Mouse (Mus musculus) naive thymus-derived CD4-positive, alpha-beta T cell, adult 2 months (primary cell): ENCODE data around the gene 4930404N11Rik.

Source experiments
- DNase-seq: peaks from one replicate; pipeline ENCODE4 v3.0.0-alpha.2; 2011; ENCODE audit warnings: low read depth

4930404N11Rik gene

DNA sequence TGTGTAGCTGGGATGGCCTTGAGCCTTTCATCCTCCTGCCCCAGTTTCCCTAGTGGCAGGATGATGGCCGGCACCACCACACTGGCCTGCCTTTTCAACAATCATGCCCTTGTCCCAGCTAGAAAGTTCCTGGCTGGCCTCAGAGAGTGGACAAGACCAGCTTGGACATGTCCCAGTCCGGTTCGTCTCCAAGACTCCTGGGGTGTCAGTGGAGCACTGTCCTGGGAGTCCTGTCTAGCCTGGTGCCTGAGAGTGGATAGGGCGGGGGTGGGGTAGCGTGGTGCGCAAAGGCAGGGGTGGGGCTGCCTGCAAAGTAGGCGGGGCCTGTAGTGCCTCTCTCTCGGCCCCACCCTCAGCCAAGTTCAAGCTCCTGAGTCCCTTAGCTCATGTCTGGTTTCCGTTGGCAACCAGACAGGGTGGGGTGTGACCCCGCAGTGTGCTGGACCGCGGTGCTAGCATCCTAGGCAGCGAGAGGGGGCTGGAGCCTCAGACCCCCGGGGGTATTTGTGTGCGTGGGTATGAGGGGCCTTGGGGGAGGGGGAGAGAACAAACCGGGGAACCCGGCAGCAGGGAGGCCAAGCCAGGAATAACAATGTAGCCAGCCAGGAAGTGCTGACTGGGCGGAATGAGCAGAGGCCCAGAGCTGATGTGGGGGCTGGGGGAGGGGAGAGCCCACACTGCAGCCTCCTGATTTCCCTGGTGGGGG is 36.1 kb upstream of the 4930404N11Rik start:
- DNase-seq: no peak

DNA sequence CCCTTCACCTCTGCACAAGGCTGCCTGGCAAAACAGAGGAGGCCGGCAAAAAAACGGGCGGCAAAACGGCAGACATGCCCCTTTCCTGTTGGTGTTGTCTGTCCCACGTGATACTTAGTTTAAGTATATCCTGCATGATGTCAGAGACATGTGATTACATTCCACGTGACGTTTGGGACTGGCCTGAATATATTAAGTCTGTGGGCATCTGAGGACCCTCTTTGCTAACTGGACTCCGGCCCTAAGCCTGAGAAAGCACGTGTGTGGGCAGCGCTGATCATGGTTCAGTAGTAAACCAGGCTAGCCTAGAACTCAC is 35.5 kb upstream of the 4930404N11Rik start:
- no peak for DNase-seq

DNA sequence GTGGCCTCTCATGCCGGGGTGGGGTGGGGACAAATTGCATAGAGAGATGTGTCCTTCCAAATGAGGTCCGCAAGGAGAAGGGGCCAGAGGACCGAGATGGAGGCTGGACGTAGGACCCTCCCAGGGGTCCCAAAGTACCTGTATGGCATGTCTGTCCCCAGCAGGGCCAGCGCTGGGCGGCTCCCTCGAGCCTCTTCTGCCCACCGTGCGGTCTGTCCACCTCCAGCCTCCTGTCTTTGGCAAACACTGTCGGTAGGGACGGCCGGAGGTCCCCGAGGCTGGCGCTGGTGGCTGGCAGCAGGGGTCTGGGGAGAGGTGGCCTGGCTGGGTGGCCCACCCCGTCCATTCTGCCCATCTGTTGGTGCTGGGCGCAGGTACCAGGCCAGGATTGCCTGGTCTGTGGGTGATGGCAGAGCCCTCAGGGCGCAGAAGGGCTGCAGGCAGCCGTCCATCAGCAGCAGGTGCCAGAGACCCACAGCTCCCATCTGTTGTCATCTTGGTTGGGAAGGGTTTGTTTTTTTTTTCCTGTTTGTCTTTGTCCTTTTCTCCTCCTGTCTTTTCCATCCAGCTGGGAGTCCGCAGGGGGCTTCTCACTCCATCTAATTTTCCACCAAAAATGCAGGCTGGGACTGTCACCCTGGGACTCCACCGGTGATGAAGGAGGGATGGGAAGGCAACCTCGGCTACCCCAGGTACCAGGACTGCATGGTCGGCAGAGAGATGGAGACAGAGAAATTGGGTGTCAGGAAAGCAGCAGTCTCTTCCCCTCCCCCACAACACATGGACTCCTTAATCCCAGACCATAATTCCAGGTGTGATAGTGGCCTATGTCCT is 35.0 kb upstream of the 4930404N11Rik start:
- no peak for DNase-seq

DNA sequence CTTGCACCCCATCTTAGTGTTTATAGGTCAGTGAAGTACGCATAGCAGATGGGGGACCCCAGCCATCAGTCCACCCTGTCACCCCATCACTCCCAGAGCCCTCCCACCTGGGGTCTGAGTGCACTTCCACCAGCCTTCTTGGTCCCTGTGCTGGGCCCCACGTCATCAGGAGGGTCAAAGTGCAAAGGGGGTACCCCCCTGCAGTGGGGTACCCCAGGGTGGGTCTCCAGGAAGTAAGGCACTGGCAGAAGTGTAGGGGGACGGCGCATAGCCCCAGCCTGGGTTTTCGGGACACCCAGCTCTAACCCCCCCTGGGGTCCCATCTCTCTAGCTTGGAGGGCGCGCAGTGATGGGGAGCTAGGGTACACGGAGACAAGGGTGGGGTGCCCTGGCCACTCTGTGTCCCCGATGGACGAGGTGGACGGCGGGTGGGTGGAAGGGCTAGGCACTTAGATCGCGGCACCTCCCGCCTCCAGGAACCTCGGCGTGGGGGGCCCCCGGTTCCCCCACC is 34.2 kb upstream of the 4930404N11Rik start:
- no peak for DNase-seq

DNA sequence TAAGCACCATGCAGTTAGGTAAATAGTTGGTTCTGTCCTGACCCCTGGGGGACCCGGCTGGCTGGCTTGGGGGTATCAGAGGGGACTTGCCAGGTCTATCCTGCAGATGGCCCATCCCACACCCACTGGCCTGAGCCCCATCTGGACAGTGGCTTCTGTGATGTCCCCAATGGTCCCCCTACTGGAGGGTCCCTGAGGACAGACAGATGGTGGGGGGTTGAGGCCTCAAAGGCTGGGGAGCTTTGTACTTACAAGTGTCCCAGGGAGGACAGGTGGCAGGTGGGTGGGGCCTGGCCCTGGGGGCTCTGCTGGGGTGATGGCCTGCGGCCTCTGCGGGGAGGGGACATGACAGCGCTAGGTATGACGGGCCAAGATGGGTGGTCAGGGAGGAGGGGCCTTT is 33.7 kb upstream of the 4930404N11Rik start:
- no peak for DNase-seq

DNA sequence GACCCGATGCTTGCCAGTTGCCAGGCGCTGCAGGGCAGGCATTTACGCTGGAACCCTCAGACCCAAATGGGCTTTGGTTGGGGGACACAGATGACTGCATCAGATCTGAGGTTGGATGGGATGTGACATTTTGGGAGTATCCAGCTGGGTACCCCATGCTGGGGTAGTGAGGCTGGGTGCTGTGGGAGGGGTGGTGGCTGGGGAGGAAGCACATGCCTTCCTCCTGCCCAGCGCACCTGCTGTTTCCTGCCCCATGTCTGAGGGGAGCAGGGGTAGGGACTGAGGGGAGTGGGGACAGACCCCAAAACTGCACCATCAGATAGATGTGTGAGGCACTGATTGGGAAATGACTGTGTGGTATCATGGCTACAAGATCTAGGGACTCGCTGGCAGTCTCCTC is 31.1 kb upstream of the 4930404N11Rik start:
- no peak for DNase-seq

DNA sequence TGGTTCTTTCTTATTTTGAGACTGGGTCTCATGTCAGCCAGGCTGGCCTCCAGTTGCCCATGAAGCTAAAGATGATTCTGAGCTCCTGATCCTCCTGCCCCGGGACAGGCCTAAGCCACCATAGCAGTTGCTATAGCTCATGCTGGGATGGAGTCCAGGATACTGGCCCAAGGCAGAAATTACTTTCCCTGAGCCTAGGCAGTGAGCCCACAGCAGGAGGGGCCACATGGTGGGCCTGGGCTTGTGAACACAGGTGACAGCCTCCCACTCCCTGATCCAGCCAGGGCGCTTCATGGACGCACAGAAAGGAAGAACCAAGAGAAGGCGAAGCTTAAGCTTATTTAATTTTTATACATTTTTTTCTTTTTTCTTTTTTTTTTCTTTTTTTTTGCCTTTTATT is 30.2 kb upstream of the 4930404N11Rik start:
- DNase-seq: no peak

DNA sequence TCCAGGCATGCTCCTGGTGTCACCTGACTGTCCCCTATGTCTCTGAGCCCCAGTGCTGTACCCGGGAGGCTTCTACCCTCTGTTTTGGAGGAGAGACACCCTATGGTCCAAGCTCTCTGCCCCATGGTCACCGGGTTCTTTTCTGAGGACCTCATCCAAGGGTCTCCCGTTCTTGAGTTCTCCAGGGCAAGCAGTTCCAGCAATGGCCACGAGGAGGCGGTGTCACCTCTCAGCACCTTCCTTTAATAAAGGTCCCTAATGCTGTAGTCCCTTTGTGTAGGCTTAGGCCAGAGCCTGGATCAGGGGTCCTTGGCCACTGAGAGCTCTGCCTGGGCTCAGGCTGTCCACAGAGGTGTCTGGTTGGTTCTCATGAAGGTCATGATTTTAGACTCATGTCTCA is 29.5 kb upstream of the 4930404N11Rik start:
- peak; percentile 87 for DNase-seq

DNA sequence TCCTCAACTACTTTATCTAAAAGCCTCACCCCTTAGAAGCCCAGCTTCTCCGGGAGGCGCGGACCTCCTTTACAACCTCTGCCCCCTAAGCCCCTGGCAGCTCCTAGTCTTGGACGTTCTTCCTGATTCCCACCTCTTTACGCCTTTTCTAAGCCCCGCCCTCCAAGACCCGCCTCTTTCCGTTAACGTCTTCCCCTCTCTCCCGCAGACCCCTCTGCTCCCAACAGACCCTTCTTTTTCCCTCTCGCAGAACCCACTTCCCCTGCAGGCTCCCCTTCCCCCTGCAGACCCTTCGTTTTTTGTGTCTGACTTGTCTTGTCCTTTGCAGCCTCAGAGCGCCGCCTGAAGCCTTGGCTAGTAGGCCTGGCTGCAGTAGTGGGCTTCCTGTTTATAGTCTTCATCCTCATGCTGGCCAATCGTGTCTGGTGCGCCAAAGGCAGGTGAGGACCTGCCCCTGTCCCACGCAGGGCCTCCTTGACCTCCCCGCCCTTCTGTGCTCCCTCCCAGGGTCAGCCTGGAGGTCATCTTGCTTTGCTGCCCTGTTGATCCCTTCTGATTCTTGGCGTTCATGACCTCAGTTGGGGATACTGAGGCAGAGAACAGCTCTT is 27.9 kb upstream of the 4930404N11Rik start:
- no peak for DNase-seq

DNA sequence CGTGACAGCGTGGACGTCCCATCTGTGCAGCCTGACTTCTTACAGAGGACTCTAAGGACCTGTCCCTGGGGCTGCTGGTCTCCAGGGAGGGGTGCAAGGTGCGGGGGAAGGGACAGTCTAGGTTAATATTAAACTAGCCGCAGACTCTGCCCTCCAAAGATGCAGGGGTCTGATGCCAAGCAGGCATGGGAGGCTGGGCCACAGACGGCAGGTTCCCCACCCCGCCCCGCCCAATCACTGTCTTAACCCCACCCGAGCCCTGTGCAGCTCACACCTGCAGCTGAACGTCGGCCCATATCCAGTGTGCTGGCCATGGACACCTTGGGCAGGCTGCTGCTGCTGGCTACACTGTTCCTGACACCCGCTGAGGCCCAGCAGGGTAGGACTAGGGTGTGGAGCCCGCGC is 27.2 kb upstream of the 4930404N11Rik start, which contains the start of gene Smim24:
Gene Smim24, plus strand, starts transcription at position 271 of the 405 bp plus-strand sequence.
- DNase-seq: no peak

DNA sequence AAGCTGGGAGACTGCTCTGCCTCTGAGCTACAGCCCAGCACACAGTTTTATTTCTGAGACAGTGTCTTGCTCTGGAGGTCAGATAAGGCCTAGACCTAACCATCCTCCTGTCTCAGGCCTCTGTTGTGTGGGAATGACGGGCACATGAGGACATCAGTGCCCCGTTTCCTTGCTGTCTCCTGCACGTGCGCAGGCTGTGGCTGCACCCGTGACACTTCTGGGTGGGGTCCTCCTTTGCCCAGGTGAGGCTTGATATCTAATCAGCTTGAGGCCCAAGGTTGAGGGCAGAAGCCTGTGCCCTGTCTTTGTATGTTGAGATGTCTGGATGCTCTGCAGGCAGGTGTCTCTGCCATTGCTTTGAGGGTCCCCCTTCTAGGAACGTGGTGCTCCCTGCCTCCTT is 26.7 kb upstream of the 4930404N11Rik start:
- DNase-seq: no peak

DNA sequence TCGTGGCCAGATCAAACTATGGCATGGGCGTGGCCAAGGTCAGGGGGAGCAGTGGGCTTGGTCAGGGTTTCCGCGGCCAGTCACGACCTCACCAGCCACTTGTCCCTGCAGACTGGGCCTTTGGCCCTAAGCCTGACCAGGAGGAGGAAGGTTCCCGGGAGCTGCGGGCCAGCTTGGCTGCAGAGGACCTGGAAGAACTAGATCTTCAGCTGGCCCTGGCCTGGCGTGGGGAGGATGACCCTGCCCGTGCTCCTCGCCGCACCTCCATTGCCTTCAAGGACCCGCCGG is 25.0 kb upstream of the 4930404N11Rik start:
- DNase-seq: no peak

DNA sequence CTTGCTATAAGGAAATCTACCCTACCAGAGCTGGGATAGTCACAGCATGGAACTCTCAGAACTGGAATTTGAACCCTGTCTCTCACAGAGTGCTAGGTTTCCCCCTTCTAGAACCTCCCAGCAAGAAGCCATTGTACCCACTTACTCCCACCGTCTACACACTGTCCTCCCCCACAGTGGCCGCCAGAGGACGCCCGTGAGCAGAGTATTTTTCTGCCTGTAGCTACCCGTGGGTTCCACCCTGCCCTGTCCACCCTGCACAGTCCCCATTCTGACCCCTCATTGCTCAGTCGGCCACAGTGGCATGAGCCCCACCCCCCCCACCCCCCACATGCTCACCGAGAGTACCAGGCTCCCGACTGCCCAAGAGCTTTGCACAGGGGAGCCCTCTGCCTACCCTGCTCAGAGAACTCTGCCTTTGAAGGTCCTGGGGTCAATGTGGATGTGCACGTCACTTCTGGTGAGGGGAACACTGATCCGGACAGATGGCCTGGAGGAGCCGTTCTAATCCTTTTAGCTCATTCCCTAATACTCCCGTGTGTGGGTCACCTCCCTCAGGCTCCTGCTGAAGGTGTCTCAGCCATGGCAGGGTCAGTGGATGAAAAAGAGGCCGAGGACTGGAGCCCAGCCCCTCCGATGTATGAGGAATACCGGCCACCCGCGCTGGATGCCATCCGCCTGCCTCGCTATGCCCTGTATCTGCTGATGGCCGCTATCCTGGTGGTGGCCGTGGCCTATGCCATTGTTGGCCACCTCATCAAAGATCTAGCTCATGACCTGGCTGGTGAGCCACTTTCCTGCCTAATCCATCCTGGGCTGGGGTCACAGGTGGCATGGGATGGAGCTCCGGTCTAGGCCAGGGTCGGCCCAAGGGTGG is 24.4 kb upstream of the 4930404N11Rik start:
- peak; percentile 79 for DNase-seq

DNA sequence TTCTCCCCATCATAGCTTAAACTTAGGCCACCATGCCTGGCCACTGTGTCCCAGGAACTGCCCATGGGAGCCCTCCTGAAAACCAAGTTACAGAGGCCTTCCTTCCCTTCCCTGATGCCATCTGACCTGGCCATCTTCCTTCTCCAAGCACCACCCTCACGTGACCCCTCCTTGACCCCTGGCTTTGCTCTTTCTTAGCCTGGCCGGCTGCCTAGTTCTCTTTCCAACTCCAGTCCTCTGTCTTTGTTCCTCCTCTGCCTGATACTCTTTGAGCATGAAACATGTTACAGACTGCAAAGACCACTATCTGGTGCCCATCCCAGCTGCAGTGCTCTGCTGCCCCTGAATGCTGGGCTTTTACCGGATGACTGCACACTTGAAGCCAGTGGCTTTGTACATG is 23.8 kb upstream of the 4930404N11Rik start:
- DNase-seq: no peak

DNA sequence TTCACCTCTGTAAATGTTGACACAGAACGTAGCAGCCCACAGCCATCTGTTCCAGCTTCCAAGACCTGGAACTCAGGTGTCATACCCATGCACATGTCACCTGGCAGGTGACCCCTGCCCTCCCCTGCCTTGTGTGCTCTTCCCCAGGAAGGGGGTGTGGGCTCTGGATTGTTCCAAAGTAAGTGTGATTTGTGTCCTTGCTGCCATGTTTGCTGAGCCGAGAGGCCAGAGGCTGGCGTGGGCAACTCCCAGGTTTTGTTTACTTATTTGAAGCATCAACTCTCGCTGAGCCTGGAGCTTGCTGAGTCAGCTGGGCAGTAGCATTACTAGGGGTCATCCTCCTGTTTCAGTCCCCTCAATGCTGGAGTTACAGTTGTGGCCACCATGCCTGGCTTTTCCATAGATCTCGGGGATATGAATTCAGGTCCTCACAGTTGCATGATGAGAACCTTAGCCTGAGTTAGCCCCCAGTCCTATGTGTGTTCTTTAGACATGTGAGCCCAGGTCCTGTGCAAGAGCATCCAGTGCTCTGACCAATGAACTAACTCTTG is 23.0 kb upstream of the 4930404N11Rik start, which contains the start of gene Gm48552:
Gene Gm48552, plus strand, starts transcription at position 501 of the 551 bp plus-strand sequence.
- DNase-seq: no peak

DNA sequence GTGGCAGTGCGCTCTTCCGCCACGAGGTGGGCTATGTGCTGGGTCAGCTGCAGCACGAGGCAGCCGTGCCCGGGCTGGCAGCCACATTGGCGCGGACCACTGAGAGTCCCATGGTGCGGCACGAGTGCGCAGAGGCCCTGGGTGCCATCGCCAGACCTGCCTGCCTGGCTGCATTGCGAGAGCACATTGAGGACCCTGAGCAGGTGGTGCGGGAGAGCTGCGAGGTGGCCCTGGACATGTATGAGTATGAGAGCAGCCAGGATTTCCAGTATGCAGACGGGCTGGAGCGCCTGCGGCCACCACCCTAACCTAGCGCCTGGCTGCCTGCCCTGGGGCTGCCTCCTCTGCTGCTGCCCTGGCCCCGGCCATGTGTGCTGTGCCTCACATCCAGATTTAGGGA is 22.1 kb upstream of the 4930404N11Rik start:
- DNase-seq: no peak

DNA sequence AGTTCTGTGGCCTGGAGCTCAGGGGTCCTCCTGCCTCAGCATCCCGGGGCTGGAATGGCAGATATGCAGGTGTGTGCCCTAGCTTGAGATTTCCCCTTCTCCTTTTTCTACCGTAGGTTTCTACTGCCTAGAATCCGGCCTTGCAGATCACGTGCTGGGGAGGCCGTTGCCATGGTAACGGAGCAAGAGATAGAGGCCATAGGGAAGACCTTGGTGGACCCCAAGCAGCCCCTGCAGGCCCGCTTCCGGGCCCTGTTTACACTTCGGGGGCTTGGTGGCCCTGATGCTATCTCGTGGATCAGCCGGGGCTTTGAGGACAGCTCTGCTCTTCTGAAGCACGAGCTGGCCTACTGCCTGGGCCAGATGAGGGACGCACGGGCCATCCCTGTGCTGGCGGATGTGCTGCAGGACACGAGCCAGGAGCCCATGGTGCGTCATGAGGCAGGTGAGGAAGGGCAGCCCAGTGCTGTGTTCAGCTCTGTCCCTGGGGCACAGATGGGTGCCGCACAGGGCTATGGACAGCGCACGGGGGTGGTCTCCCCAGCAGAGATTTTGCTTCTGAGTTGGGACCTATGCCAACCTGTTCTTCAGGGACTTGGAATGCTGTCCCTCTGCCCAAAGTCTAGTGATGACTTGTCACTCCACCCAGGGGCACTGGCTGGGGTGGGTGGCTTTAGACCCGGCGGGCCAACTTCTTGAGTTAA is 20.1 kb upstream of the 4930404N11Rik start:
- no peak for DNase-seq

DNA sequence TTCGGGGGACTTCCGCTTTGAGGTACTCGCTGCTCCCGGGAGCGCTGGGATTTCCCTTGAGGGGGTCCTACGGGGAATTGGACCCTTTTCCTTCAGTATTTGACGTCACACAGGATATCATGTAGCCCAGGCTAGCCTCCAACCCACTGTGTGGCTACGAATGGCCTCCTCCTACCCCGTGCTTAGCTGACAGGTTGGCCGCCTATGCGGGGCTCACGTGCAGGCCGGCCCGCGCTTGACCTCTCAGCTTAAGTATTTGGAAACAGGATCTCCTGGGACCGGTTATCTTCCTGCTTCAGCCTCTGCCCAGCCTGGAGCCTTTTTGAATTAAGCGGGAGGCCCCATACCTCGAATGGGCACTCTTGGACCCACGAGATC is 19.0 kb upstream of the 4930404N11Rik start:
- no peak for DNase-seq

DNA sequence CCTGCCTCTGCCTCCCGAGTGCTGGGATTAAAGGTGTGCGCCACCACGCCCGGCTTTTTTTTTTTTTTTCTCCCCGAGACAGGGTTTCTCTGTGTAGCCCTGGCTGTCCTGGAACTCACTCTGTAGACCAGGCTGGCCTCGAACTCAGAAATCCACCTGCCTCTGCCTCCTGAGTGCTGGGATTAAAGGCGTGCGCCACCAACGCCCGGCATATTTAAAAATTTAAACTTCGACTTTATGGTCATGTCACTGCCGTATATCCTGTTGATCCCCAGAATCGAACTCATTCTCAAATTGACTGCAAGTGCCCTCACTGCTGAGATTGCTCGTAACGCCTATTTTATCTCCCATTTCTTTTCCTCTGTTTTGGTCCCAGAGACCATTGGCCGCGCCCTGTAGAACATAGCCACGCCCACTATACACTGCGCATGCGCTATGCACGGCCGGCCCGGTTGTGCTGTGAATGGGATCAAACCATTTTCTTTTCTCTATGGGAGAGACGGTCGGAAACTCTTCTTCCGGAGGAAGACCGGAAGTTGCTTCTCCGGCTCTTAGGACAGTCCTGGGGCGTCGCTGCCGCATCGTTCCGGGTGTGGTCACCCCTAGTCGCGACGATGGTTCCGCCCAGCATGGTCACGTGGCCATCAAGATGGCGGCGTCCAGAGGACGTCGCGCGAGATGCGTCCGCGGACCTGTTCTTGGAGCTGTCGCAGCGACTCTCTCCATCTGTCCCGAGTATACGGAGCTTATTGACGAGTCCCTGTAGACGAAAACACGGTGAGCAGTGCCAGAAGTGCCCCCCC is 18.4 kb upstream of the 4930404N11Rik start, which contains the start of the genes Dohh and Gm48551:
Gene Dohh, plus strand, starts transcription at position 627 of the 803 bp plus-strand sequence.
Gene Gm48551, plus strand, starts transcription at position 665 of the 803 bp plus-strand sequence.
- DNase-seq: peak; percentile 97

DNA sequence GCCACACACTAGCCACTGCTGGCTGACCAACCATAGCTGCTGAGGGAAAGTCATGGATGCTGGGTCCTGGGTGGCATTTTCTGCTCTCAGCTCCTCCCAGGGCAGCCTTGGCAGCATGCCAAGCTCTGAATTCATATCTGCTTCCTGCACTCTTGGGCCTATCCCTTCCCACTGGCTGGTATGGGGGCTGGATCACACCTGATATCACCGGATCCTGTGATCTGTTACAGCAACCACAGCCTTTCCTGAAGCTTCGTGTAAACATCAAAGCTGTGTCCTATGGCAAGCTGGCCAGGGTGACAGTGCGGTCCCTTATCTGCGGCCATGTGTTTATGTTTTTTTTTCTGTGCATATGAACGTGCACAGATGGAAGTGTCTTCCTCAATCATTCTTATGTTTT is 16.4 kb upstream of the 4930404N11Rik start:
- peak; percentile 57 for DNase-seq
